Mouse (Mus musculus) layer of hippocampus, postnatal 36 days (tissue): ENCODE measurements around the gene Sebox. TPM values are rescaled to one million over a fixed set of nuclear protein-coding genes. Genes with fewer than 3 reads are reported as not detected.

ENCODE experiments used
- DNase-seq, 2 experiments: peaks; one replicate each; pipeline ENCODE4 v3.0.0; 2022
- total RNA-seq, 2 experiments: library from RNA; stranded (reverse); gene quantifications; 2 replicates each; pipeline ENCODE4 v1.2.3; 2021

Gene Sebox
- total RNA-seq, 2 experiments from 2014 or later: 4.5 to 4.9 TPM

DNA sequence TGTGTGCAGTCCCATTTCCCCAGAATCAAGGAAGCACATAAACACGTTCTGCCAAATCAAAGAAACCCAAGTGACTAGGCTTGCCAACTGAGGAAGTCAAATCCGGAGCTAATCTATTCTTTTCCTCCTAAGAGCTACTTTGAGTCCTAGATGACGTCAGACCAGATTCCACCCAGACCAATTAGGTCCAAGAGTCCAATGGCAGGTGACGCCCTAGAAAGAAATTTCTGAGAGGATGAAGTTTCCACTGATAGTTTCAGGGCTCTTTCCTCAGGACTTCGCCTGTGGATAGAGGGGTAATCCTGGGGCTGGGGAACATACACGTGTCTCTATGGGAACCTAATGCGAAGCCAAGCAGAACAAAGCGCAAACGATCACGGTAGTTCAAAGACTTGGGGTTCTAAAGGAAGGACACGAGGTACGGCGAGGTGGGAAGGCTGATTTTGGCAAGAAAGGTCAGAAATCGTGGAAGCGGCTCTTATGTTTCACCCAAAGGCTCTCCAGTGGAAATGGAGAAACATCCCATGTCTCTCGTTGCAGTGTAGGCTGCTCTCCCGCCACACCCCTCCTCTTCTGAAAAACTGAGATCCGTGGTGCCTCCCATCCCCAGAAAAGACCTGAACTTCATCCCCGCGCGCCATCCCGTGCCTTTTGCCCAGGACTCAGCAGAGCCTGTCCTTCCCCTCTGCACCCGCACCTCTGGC lies 32.3 kb downstream of the Sebox start:
- no peak for DNase-seq

DNA sequence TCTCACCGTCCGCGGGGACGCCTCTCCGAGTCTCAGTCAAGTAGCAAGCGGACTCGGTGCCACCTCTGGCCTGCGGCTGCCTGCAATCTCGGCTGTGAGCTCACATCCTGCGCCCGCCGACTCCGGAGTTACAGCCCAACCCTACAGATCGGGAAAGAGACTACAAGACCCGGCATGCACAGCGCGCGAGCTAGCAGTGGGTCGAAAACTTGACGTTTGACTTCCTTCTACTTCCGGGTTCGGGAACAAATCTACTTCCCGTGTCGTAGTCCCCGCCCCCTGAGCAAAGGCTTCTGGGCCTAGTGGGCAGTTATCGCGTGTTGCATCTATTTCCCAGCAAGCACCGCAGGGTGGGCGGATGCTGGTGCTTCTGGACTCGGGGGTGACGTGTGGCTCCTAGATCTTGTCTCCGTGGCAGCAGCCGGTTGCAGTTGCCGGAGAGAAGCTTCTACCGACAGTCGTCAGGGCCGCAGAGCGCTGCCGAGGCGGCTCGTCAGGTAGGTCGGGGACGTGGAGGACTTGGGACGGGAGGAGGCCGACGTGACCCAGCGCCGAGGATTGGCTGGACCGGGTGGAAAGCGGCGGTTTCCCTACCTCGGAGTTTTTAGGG lies 32.9 kb downstream of the Sebox start, which contains the start of the genes Tnfaip1 and Ift20:
Tnfaip1 (minus strand) TSS at position 253 of the 610 bp plus-strand sequence.
Ift20 (plus strand) TSS at position 282 of the 610 bp plus-strand sequence.
- peak; percentile 97 to 98 for DNase-seq

DNA sequence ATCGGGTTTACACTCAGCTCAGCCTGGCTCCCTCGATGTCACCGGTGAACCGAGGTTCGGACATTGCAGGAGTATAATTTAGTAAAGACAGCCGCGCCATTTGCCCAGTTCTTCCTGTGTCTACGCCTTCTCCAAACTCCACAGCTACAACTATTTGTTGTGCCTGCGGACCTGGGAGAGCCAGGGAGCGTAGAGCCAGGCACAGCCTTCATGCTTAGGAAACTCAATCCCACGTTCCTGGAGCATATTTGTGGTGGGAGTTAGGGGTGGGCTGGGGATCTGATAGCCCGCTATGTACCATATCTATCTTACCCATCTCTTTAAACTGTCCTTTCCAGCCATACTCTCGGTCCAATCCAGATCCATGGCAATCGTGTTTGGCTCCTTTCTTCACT lies 33.4 kb downstream of the Sebox start:
- no peak for DNase-seq

DNA sequence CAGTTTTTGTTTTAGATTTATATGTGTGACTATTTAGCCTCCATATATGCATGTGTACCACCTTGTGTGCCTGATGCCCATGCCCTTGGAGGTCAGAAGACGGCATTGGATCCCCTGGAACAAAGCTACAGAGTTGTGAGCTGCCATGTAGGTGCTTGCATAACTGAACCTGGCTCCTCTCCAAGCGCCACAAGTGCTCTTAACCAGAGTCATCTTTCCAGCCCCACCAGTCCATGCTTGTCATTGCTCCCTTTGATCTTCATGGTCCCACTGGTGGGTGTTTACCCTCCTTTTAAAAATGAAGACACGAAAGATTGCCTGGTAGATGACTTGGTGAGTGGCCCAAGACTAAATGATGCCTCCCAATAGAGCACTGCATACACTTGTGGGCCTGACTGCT lies 37.1 kb downstream of the Sebox start:
- no peak for DNase-seq

DNA sequence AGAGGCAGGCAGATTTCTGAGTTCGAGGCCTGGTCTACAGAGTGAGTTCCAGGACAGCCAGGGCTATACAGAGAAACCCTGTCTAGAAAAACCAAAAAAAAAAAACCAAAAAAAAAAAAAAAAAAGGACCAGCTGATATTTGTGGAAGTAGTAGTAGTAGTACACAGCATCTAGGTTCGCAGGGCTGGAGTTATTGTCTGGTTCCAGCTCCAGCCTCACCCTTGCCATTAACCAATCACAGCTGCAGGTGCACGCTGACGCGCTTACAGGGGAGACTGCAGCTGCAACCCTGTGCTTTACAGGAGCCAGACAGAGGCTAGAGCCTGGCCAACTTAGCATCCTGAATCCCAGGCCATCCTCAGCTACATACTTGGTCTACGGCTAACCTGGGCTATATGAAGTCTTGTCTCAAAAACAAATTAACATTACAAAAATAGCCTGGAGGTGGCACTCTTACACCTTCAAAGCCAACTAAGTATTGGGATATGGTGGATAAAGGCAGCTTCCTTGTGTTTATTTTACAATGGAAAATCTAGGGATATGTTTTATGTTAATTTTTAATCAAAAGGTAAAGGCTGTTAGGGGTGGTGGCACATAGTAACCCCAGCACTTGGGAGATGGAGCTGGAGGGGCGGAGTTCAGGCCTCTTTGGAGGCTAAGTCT lies 41.3 kb downstream of the Sebox start:
- DNase-seq: no peak

DNA sequence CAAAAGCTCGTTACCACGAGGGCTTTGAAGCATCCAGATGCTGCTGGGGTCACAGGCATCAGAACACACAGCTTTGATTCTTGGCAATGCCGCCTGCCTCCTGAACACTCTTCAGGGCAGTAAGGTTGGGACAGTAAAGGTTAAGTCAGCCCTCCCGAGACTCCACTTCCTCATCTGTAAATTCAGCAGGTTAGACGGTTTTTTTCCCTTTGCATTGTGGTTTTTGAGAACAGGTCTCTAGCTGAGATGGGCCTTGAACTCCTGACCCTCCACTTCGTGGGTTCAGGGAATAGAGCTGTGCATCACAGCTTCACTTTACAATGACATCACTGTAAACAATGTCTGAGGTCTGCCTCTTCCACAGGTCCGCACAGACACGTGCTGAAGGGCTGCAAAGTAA lies 41.9 kb downstream of the Sebox start:
- DNase-seq: no peak

DNA sequence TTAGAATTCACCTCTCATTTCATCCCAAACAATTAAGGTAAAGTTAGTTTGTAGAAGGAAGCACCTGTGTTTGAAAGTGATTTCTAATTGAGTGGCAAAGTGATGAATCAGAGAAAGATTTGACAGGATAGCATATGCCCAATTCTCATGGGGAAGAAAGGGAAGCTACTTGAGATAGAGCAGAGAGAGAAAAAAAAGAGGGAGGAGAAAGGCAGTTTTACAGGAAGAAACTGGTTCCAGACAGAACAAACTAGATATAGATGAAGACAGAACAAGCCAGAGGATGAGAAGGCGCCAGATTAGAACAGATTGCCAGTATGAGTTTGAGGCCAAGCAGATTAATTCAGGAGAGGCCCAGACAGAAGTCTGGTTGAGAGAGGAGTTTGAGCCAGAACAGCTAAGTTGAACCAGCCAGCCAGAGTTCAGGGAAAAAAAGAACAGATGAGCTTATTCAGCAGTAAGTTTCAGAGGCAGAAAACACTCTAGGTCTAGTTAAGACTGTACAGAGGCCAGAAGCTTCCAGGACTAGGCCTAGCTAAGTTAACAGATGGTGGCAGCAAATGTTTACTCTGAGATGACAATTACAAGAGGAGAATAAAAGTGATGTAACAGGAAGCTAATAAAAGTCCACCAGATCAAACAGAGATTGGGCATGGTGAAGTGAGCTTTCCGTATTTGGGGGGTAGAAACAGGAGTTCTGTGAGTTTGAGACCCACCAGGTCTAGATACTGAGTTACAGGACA lies 44.6 kb downstream of the Sebox start:
- no peak for DNase-seq

DNA sequence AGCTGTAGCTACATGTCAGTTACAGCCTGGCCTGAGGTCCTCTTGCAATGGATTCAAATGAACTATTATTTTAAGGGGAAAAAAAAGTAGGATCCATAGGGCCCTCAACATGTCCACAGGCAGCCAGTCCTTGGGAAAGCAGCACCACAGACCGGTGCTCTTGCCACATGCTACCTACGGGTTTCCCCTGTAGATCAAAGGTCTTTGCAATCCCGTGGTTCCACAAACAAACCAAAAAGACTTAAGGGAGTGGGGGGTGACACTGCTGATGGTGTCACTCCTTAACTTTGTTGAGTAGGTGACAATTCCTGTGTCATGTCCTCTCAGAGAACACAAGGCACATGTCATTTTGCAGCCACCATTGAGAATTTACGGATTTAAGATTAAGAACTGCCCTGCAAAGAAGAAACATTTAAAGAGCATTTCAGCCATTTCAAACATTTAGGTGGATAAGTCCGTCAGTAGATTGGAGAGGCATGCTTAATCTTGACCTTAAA lies 46.3 kb downstream of the Sebox start:
- DNase-seq: no peak

DNA sequence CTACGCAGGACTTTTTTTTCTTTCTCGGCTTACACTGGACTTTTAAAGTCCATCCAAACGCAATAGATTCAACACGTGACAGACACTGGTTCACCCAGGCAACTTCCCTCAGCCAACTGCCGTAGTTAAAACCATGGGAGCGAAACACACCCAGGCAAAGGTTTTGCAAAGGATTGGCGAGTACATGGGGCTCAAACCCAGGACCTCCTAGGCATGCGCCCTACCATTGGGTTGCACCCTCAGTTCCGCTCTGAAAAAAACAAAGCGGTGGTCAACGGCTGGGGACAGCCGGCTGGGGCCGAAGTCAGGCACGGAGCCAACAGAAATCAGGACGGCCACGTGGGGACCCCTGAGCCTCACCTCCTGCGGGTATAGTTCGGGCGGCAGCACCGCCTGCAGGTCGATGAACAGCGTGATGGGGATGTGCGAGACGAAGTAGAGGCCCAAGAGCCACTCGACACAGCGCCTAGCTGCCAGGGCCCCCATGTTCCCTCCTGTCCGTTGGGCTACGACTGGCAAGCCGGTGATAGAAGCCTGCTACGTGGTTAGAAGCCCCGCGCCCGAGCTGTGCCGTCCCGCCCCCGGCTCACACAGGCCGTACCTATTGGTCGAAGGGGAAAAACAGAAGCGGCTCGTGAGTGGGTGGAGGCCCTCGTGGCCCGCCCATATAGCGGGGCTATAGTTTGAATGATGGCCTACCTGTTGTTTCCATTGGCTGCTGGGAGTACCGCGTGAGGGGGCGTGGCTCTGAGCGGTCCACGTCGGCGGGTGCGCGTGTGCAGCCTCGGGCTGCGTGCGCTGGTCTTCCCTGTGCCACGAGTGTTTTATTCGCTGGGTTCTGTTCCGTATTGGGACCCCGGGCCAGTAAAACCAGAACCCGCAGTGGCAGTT lies 47.2 kb downstream of the Sebox start, which contains the start of gene Tmem97:
Tmem97 (minus strand) TSS at position 610 of the 891 bp plus-strand sequence.
- peak; percentile 94 for DNase-seq

DNA sequence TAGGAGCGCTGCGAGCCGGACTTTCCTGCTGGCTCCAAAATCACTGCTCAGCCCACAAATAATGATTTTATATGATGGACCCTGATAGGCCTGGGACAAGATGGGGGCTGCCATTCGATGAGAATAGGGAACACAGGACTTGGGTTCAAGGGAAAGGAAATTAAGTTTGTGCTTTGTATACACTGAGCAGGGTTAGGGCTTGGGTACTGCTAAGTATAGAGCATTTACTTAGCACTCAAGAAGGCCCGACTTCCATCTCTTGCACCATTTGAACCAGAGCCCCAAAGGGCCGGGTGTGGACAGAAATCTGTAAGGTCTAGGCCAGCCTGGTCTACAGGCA lies 47.8 kb downstream of the Sebox start:
- no peak for DNase-seq

Other genes starting within 250 kb of the Sebox start
- gene 2610507B11Rik, start 241.7 kb upstream of the Sebox start, total RNA-seq: 100 to 1,000 TPM; 194 to 217 TPM
- 1 to 10 TPM; 7.2 to 7.8 TPM for gene BC030499, start 212.6 kb upstream of the Sebox start, total RNA-seq
- gene Spag5, start 201.9 kb upstream of the Sebox start, total RNA-seq: 10 to 100 TPM in 1 of 2 experiments, 1 to 10 TPM in 1; 6.9 to 10.1 TPM
- gene Aldoc, start 180.5 kb upstream of the Sebox start, total RNA-seq: 100 to 1,000 TPM; 781 to 864 TPM
- gene Pigs, start 175.0 kb upstream of the Sebox start, total RNA-seq: 10 to 100 TPM; 57.9 to 59.0 TPM
- 10 to 100 TPM; 31.6 to 36.4 TPM for gene Unc119, start 160.0 kb upstream of the Sebox start, total RNA-seq
- not detected for gene Foxn1, start 116.9 kb upstream of the Sebox start, total RNA-seq
- not detected for gene Slc13a2, start 81.2 kb upstream of the Sebox start, total RNA-seq
- gene Slc46a1, start 37.8 kb upstream of the Sebox start, total RNA-seq: 10 to 100 TPM in 1 of 2 experiments, 1 to 10 TPM in 1; 9.5 to 11.3 TPM
- 10 to 100 TPM; 39.9 to 41.1 TPM for gene Sarm1, start 5.7 kb upstream of the Sebox start, total RNA-seq
- gene Vtn, start 4.4 kb upstream of the Sebox start, total RNA-seq: 10 to 100 TPM; 54.2 to 70.1 TPM
- 10 to 100 TPM; 43.0 to 44.0 TPM for gene Tmem199, start 8.7 kb downstream of the Sebox start, total RNA-seq
- 100 to 1,000 TPM; 116 to 121 TPM for gene Poldip2, start 8.7 kb downstream of the Sebox start, total RNA-seq
- 10 to 100 TPM; 32.1 to 32.6 TPM for gene Tnfaip1, start 32.9 kb downstream of the Sebox start, total RNA-seq
- gene Ift20, start 32.9 kb downstream of the Sebox start, total RNA-seq: 10 to 100 TPM; 75.1 to 79.0 TPM
- 10 to 100 TPM; 11.1 to 12.7 TPM for gene Tmem97, start 47.3 kb downstream of the Sebox start, total RNA-seq
- gene Nlk, start 193.9 kb downstream of the Sebox start, total RNA-seq: 10 to 100 TPM; 43.7 to 45.9 TPM
- gene Ccnq, start 248.3 kb downstream of the Sebox start, total RNA-seq: 10 to 100 TPM; 15.0 to 19.4 TPM